ENCODE assay signal across 16 mouse cellular contexts in the genomic region with DNA sequence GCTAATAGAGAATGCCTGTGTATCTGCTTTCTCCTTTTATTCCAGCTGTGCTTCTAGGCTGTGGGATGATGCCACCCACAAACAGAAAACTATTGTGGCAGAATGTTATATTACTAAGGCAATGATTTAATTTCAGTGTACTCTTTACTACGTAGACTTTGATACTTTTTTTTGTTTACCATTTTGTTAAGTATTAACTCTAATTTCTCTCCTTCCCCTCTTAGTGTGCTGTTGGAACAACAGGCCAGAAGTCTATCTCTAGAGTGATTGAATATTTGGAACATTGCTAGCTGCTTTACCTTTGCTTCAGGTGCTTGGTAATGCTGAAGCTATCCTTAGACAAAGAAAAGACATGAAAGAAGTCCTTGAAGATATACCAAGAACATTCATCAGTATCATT.
"Had no signal": no experiment of that assay in that cellular context is flagged by ENCODE, and none has a peak within 500 bp of the region (broad histone marks: within the 10 kb centered on the region; RNA-seq: fewer than 3 reads in every experiment).

No protein-coding gene starts in this region.

- H3K9ac ChIP-seq: lung, embryonic 15.5 days; midbrain, embryonic 13.5 days; midbrain, embryonic 15.5 days; neural tube, embryonic 12.5 days; stomach, embryonic 15.5 days had no signal

- H3K27ac ChIP-seq: lung, embryonic 15.5 days; macrophage; midbrain, embryonic 13.5 days; midbrain, embryonic 15.5 days; neural tube, embryonic 12.5 days; stomach, embryonic 15.5 days; stomach, postnatal 0 days had no signal

- H3K9me3 ChIP-seq: lung, embryonic 15.5 days; megakaryocyte, embryonic 14.5 days; midbrain, embryonic 13.5 days; midbrain, embryonic 15.5 days; neural tube, embryonic 12.5 days; stomach, embryonic 15.5 days had no signal

- H3K4me2 ChIP-seq: lung, embryonic 15.5 days; midbrain, embryonic 13.5 days; midbrain, embryonic 15.5 days; neural tube, embryonic 12.5 days; stomach, embryonic 15.5 days had no signal

- H3K27me3 ChIP-seq: lung, embryonic 15.5 days; megakaryocyte, embryonic 14.5 days; midbrain, embryonic 13.5 days; midbrain, embryonic 15.5 days; neural tube, embryonic 12.5 days; stomach, embryonic 15.5 days had no signal

- H3K4me1 ChIP-seq: lung, embryonic 15.5 days; megakaryocyte, embryonic 14.5 days; midbrain, embryonic 13.5 days; midbrain, embryonic 15.5 days; neural tube, embryonic 12.5 days; stomach, embryonic 15.5 days had no signal

- ATAC-seq: lung, postnatal 0 days; midbrain, embryonic 13.5 days; midbrain, embryonic 15.5 days had no signal

- H3K4me3 ChIP-seq: lung, embryonic 15.5 days; megakaryocyte, embryonic 14.5 days; midbrain, embryonic 13.5 days; midbrain, embryonic 15.5 days; neural tube, embryonic 12.5 days; stomach, embryonic 15.5 days had no signal

- DNase-seq: lung, adult 2 months; lung, postnatal 14 days; lung, postnatal 36 days; right cerebral cortex, postnatal 14 days; thymus, adult 2 months; thymus, postnatal 25 days; thymus, postnatal 4 days had no signal
